ENCODE assay signal across 16 mouse cellular contexts in genomic region chr7:119330460-119331109, GRCm38 (mm10).
A peak's percentile ranks its signal among the peaks of the same experiment; 100 is the strongest.
DNase-seq lines count a peak whose midpoint lies in the region; ATAC-seq lines count a peak whose summit lies in the region.
"Had no signal": no experiment of that assay in that cellular context is flagged by ENCODE, and none has a peak within 500 bp of the region (broad histone marks: within the 10 kb centered on the region; RNA-seq: fewer than 3 reads in every experiment).

No protein-coding gene starts in this region.

- no peak overlapping the region for H3K4me2 ChIP-seq in midbrain, embryonic 11.5 days
- H3K4me2 ChIP-seq in heart, embryonic 12.5 days: no peak overlapping the region
- H3K4me2 ChIP-seq: embryonic facial prominence, embryonic 12.5 days; intestine, embryonic 15.5 days; liver, embryonic 12.5 days had no signal

- H3K27ac ChIP-seq in hindbrain, embryonic 10.5 days: no peak overlapping the region
- H3K27ac ChIP-seq in midbrain, embryonic 11.5 days (ENCODE audit: low read depth, low read length): no peak overlapping the region
- H3K27ac ChIP-seq in heart, embryonic 12.5 days (ENCODE audit: poor library complexity, severe bottlenecking): no peak overlapping the region
- H3K27ac ChIP-seq: embryonic facial prominence, embryonic 12.5 days; intestine, embryonic 15.5 days; liver, embryonic 12.5 days had no signal

- DNase-seq in ES-CJ7 (ENCODE audit: low read depth, low spot score): peak; percentile 29
- DNase-seq in embryo, embryonic 11 days: peak; percentile 41
- DNase-seq in hindbrain, embryonic 10.5 days (ENCODE audit: low spot score): peak; percentile 46
- DNase-seq in midbrain, embryonic 11.5 days (ENCODE audit: low spot score, missing footprints): peak; percentile 85
- DNase-seq in heart, adult 18-20 months: no peak
- no peak for DNase-seq in heart, adult 8-10 months (ENCODE audit: low spot score)
- no peak for DNase-seq in T-cell, adult 2 months (ENCODE audit: low spot score)
- DNase-seq: B cell, adult 2 months; cerebellum, adult 8-10 months; gastrocnemius, postnatal 25 days; kidney, postnatal 4 days; lung, postnatal 10 days had no signal

- H3K4me1 ChIP-seq in hindbrain, embryonic 10.5 days (replicated peaks): peaks cover 24% of the 10 kb centered on the region
- H3K4me1 ChIP-seq in midbrain, embryonic 11.5 days (ENCODE audit: control insufficient read depth, insufficient read depth, low read length): peaks cover 9% of the 10 kb centered on the region
- no peaks in the 10 kb centered on the region for H3K4me1 ChIP-seq in heart, embryonic 12.5 days (replicated peaks)
- H3K4me1 ChIP-seq: embryonic facial prominence, embryonic 12.5 days; intestine, embryonic 15.5 days; liver, embryonic 12.5 days had no signal

- ATAC-seq in midbrain, embryonic 11.5 days (ENCODE audit: low FRiP score): peak; percentile 88
- ATAC-seq in heart, embryonic 12.5 days (ENCODE audit: insufficient number of reproducible peaks, low FRiP score): no peak
- ATAC-seq: intestine, embryonic 15.5 days; liver, embryonic 12.5 days had no signal

- H3K4me3 ChIP-seq in hindbrain, embryonic 10.5 days: no peak overlapping the region
- no peak overlapping the region for H3K4me3 ChIP-seq in midbrain, embryonic 11.5 days (ENCODE audit: low read depth, low read length)
- H3K4me3 ChIP-seq in heart, embryonic 12.5 days: no peak overlapping the region
- H3K4me3 ChIP-seq: embryonic facial prominence, embryonic 12.5 days; intestine, embryonic 15.5 days; liver, embryonic 12.5 days had no signal

- WGBS in hindbrain, embryonic 10.5 days: 2% methylated on average over 5 of the region's 5 CpGs
- WGBS in midbrain, embryonic 11.5 days: 0% methylated on average over 5 of the region's 5 CpGs
- 7% methylated on average over 5 of the region's 5 CpGs for WGBS in heart, embryonic 12.5 days

- H3K9ac ChIP-seq in midbrain, embryonic 11.5 days (ENCODE audit: low read length): no peak overlapping the region
- no peak overlapping the region for H3K9ac ChIP-seq in heart, embryonic 12.5 days
- H3K9ac ChIP-seq: embryonic facial prominence, embryonic 12.5 days; intestine, embryonic 15.5 days; liver, embryonic 12.5 days had no signal

- no peaks in the 10 kb centered on the region for H3K36me3 ChIP-seq in hindbrain, embryonic 10.5 days
- no peaks in the 10 kb centered on the region for H3K36me3 ChIP-seq in midbrain, embryonic 11.5 days (ENCODE audit: control insufficient read depth, insufficient read depth, low read length)
- no peaks in the 10 kb centered on the region for H3K36me3 ChIP-seq in heart, embryonic 12.5 days
- H3K36me3 ChIP-seq: embryonic facial prominence, embryonic 12.5 days; intestine, embryonic 15.5 days; liver, embryonic 12.5 days had no signal

- no peaks in the 10 kb centered on the region for H3K9me3 ChIP-seq in hindbrain, embryonic 10.5 days
- H3K9me3 ChIP-seq in midbrain, embryonic 11.5 days (ENCODE audit: control insufficient read depth, low read length): no peaks in the 10 kb centered on the region
- no peaks in the 10 kb centered on the region for H3K9me3 ChIP-seq in heart, embryonic 12.5 days (replicated peaks)
- H3K9me3 ChIP-seq: embryonic facial prominence, embryonic 12.5 days; intestine, embryonic 15.5 days; liver, embryonic 12.5 days had no signal

- H3K27me3 ChIP-seq in hindbrain, embryonic 10.5 days (ENCODE audit: insufficient read depth, poor library complexity, severe bottlenecking): peaks cover 7% of the 10 kb centered on the region
- no peaks in the 10 kb centered on the region for H3K27me3 ChIP-seq in midbrain, embryonic 11.5 days (ENCODE audit: control insufficient read depth, insufficient read depth, low read length)
- H3K27me3 ChIP-seq in heart, embryonic 12.5 days (replicated peaks): no peaks in the 10 kb centered on the region
- H3K27me3 ChIP-seq: embryonic facial prominence, embryonic 12.5 days; intestine, embryonic 15.5 days had no signal

Comparison
In these comparisons a context has a peak if more than half of its experiments do, and no peak if none do; other contexts are left out.
1. DNase-seq: peak in ES-CJ7 (single experiment), embryo, embryonic 11 days (single experiment), hindbrain, embryonic 10.5 days (single experiment) and midbrain, embryonic 11.5 days (single experiment); none in heart, adult 18-20 months (0 of 2), heart, adult 8-10 months (single experiment) and T-cell, adult 2 months (single experiment).